Mouse (Mus musculus) heart, postnatal 10 days (tissue): Measurements from ENCODE around the gene Tars2. TPM values are rescaled to one million over a fixed set of nuclear protein-coding genes. Genes with fewer than 3 reads are reported as not detected.
A peak's percentile ranks its signal among the peaks of the same experiment; 100 is the strongest.
"Not testable (repeated sequence)": the region's sequence is repeated elsewhere in the genome, so short reads cannot be mapped to it uniquely, and the experiment has no call there.

Experiments used
- DNase-seq, 2 experiments: peaks; one replicate each; pipeline ENCODE4 v3.0.0; 2021
- intact Hi-C: fragments of 180-260 bp; cut with DNase I; formaldehyde crosslinking; loops from one replicate; pipeline ENCODE4 v1.15.1; 2025
- total RNA-seq, 2 experiments: library from RNA; stranded (reverse); gene quantifications; 2 replicates each; pipeline ENCODE4 v1.2.3; 2021

Gene Tars2
- total RNA-seq = 10 to 100 TPM; 33.5 to 39.6 TPM

GRCm38 (mm10) chr3:95760106-95760505, at the start of gene Tars2:
TSS of gene Tars2 (minus strand) at chr3:95760206.
- DNase-seq = no peak
- intact Hi-C loops = no loop called here

- intact Hi-C loops = no loop called here
- DNase-seq = no peak
Observed at GRCm38 (mm10) chr3:95808384-95808783, 48.4 kb upstream of the Tars2 start.

- intact Hi-C loops, DNase-seq: not testable (repeated sequence)
Observed at GRCm38 (mm10) chr3:95807630-95808029, 47.6 kb upstream of the Tars2 start.

GRCm38 (mm10) chr3:95806677-95807076, 46.7 kb upstream of the Tars2 start:
- intact Hi-C loops = no loop called here
- DNase-seq = no peak

- intact Hi-C loops = no loop called here
- no peak for DNase-seq
Observed at GRCm38 (mm10) chr3:95803851-95804250, 43.8 kb upstream of the Tars2 start.

- intact Hi-C loops = no loop called here
- no peak for DNase-seq
Observed at GRCm38 (mm10) chr3:95798756-95799155, 38.8 kb upstream of the Tars2 start.

GRCm38 (mm10) chr3:95794299-95794698, 34.3 kb upstream of the Tars2 start:
- no peak for DNase-seq
- intact Hi-C loops = no loop called here

- DNase-seq = no peak
- intact Hi-C loops = no loop called here
Observed at GRCm38 (mm10) chr3:95793662-95794061, 33.7 kb upstream of the Tars2 start.

GRCm38 (mm10) chr3:95785501-95785900, 25.5 kb upstream of the Tars2 start:
- intact Hi-C loops = no loop called here
- DNase-seq = no peak

GRCm38 (mm10) chr3:95771985-95772384, 12.0 kb upstream of the Tars2 start:
- peak; percentile 49 to 68 for DNase-seq
- intact Hi-C loops = loop anchor here (1.0 to 5.0 kb wide), 3 partner anchors 95 to 255 kb away; no protein-coding TSS in a partner anchor

GRCm38 (mm10) chr3:95765534-95765933, 5.5 kb upstream of the Tars2 start:
- no peak for DNase-seq
- intact Hi-C loops = no loop called here

GRCm38 (mm10) chr3:95763811-95764210, 3.8 kb upstream of the Tars2 start:
- intact Hi-C loops = no loop called here

GRCm38 (mm10) chr3:95762961-95763360, 3.0 kb upstream of the Tars2 start:
- intact Hi-C loops = no loop called here
- DNase-seq = no peak

More at GRCm38 (mm10) chr3:95763811-95764210, 3.8 kb upstream of the Tars2 start:
- DNase-seq = no peak

- intact Hi-C loops = no loop called here
- no peak for DNase-seq
Observed at GRCm38 (mm10) chr3:95761771-95762170, 1.8 kb upstream of the Tars2 start.

GRCm38 (mm10) chr3:95760656-95761055, 650 bp upstream of the Tars2 start:
- intact Hi-C loops = no loop called here
- DNase-seq = no peak

- intact Hi-C loops = no loop called here
- DNase-seq = no peak
Observed at GRCm38 (mm10) chr3:95758467-95759218, 1.4 kb downstream of the Tars2 start.

GRCm38 (mm10) chr3:95756808-95757207, 3.2 kb downstream of the Tars2 start:
- no peak for DNase-seq
- intact Hi-C loops = no loop called here

- peak; percentile 96 for DNase-seq
- intact Hi-C loops = no loop called here
Observed at GRCm38 (mm10) chr3:95754345-95755206, 5.4 kb downstream of the Tars2 start.

GRCm38 (mm10) chr3:95752935-95753334, 7.1 kb downstream of the Tars2 start:
- intact Hi-C loops = no loop called here
- no peak for DNase-seq

GRCm38 (mm10) chr3:95740406-95740805, 19.6 kb downstream of the Tars2 start:
- DNase-seq = peak; percentile 71 to 77
- intact Hi-C loops = no loop called here

- DNase-seq = peak; percentile 74 to 76
Observed at GRCm38 (mm10) chr3:95739353-95740104, 20.5 kb downstream of the Tars2 start, which contains the start of gene Ecm1. TSS of gene Ecm1 (minus strand) at chr3:95739569.

More at GRCm38 (mm10) chr3:95739353-95740104, 20.5 kb downstream of the Tars2 start, which contains the start of gene Ecm1:
- intact Hi-C loops = no loop called here
